Mouse (Mus musculus): ENCODE data around the gene Mpzl1.

DNA sequence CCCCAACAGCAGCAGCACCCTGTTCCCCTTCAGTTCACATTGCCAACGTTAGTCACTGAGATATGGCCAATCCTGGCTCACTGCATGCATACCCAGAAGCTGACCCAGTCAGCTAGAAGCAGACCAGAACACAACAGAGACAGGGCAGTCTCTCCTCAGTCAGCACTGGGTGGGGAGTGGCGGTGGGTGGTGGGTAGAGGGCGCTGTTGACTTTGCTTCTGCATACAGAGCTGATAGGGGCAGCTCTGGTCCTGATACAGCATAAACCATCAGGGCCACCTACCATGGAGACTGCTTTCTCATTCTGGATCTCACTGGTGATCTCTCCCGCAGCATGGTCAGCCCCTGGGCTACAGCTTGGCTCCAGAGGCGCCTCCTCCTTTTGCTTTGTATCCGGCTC is 20.7 kb upstream of the Mpzl1 start:
- TF ChIP-seq CTCF (IDR thresholded peaks at IDR 0.05; ENCODE audit: low read depth), result peak; percentile 36
- TF ChIP-seq EP300 (IDR thresholded peaks at IDR 0.05; ENCODE audit: low read depth), result no peak
